Mouse (Mus musculus): ENCODE measurements at regions not wholly inside any gene's neighbourhood (a gene's known extent, or its start where the extent isn't known, plus 50 kb on each side); places are given as distances from the start of the nearest gene placed in this dataset.

- no peak for TF ChIP-seq POLR2A (IDR thresholded peaks at IDR 0.05; ENCODE audit: borderline replicate concordance, control insufficient read depth, low read depth, low read length)
- no peak for TF ChIP-seq CTCF (IDR thresholded peaks at IDR 0.05; ENCODE audit: control insufficient read depth, insufficient read depth, low read length)
Measured at GRCm38 (mm10) chr12:79984985-79985747, 127.6 kb downstream of the Zfp36l1 start.

Data from bone marrow, adult 2 months (tissue).